In the genomic region with DNA sequence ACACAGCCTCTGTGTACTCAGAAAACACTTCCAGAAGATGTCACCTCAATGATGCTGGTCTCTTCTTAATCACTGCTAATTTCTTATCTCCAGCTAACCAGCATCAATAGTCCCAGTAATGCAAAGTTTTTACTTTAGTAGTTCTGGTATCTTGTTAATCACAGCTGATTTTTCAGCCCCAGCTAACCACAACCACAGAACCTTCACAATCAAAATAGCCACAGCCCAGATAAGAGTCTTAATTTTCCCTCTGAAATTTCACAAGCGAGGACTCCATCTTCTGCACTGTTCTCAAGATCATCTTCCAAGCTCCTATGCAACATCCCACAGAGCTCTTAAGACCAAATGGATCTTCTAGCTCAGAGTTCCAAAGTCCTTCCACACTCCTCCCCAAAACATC, we compare ENCODE assay signal across 26 mouse cellular contexts. TPM values are rescaled to one million over a fixed set of nuclear protein-coding genes. Genes with fewer than 3 reads are reported as not detected.
"Had no signal": no experiment of that assay in that cellular context is flagged by ENCODE, and none has a peak within 500 bp of the region (broad histone marks: within the 10 kb centered on the region; RNA-seq: fewer than 3 reads in every experiment).

No protein-coding gene starts in this region.

RNA-seq across cellular contexts. Expression of gene Mpzl2, which starts 1.8 kb away (rescaled TPM):
- total RNA-seq: common myeloid progenitor, adult 5-6 weeks; granulocyte monocyte progenitor cell, adult 5-6 weeks had no signal
- polyA plus RNA-seq: erythroblast, embryonic 14.5 days; forebrain, embryonic 13.5 days had no signal

RNA-seq across cellular contexts. Expression of gene Mpzl3, which starts 17.2 kb away (rescaled TPM):
- polyA plus RNA-seq: erythroblast, embryonic 14.5 days had no signal

RNA-seq across cellular contexts. Expression of gene Cd3e, which starts 28.4 kb away (rescaled TPM):
- total RNA-seq: common myeloid progenitor, adult 5-6 weeks; forebrain, postnatal 0 days; gastrocnemius, adult 18-20 months; gastrocnemius, adult 2 months; gastrocnemius, adult 8-10 months; gastrocnemius, postnatal 10 days; gastrocnemius, postnatal 14 days; granulocyte monocyte progenitor cell, adult 5-6 weeks had no signal
- polyA plus RNA-seq: cortical plate, adult 2 months; embryonic facial prominence, embryonic 10.5 days; embryonic facial prominence, embryonic 11.5 days; embryonic facial prominence, embryonic 12.5 days; embryonic facial prominence, embryonic 13.5 days; forebrain, embryonic 10.5 days; forebrain, embryonic 11.5 days; forebrain, embryonic 12.5 days; forebrain, embryonic 13.5 days; forebrain, embryonic 14.5 days; forebrain, embryonic 15.5 days; forebrain, embryonic 16.5 days; forebrain, postnatal 0 days; heart, embryonic 10.5 days had no signal

RNA-seq across cellular contexts. Expression of gene Jaml, which starts 41.2 kb away (rescaled TPM):
- total RNA-seq: forebrain, postnatal 0 days; heart, adult 8-10 months had no signal
- polyA plus RNA-seq: embryonic facial prominence, embryonic 13.5 days; erythroblast, embryonic 14.5 days; forebrain, embryonic 11.5 days; forebrain, embryonic 13.5 days had no signal

RNA-seq across cellular contexts. Expression of gene Cd3d, which starts 56.2 kb away (rescaled TPM):
- total RNA-seq: forebrain, postnatal 0 days; gastrocnemius, adult 18-20 months; gastrocnemius, adult 2 months; gastrocnemius, adult 8-10 months; gastrocnemius, postnatal 25 days; heart, adult 8-10 months had no signal
- polyA plus RNA-seq: cortical plate, adult 2 months; embryonic facial prominence, embryonic 10.5 days; embryonic facial prominence, embryonic 11.5 days; embryonic facial prominence, embryonic 12.5 days; embryonic facial prominence, embryonic 13.5 days; embryonic facial prominence, embryonic 14.5 days; embryonic facial prominence, embryonic 15.5 days; erythroblast, embryonic 14.5 days; forebrain, embryonic 10.5 days; forebrain, embryonic 11.5 days; forebrain, embryonic 12.5 days; forebrain, embryonic 13.5 days; forebrain, embryonic 14.5 days; forebrain, embryonic 15.5 days; forebrain, embryonic 16.5 days; forebrain, postnatal 0 days; heart, embryonic 10.5 days had no signal
